7 mouse cellular contexts compared by ENCODE assay signal in the genomic region with DNA sequence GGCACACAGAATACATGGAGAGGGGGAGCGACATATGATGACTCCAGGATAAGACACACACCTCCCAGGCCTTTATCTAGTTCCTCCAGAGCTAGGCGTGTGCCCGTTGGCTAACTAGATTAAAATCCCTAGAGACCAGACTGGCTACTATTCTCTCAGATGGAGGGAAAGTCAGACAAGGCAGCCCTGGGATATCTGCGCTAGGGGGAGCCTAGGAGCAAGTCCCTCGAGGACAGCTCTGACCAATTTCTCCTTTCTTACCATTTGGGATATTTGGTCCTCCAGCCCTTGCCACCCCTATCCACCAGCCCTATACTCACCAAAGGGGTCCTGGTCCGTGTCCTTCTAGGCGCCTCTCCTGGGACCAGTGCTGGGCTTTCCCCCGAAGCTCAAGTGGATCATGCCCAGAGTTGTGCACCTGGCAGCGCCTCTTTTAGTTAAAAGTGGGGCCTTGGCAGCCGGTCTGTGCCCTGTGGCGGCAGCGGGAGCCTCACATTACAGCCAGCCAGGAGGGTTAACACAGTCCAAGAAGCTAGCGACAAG. TPM values are rescaled to one million over a fixed set of nuclear protein-coding genes. Genes with fewer than 3 reads are reported as not detected.
A peak's percentile ranks its signal among the peaks of the same experiment; 100 is the strongest.
DNase-seq lines count a peak whose midpoint lies in the region; ATAC-seq and TF ChIP-seq lines count a peak whose summit lies in the region.

No protein-coding gene starts in this region.

- H3K36me3 ChIP-seq in MEL (ENCODE audit: control insufficient read depth in 1 of 2, insufficient read depth in 2 of 2, low read length in 2 of 2), result peaks cover 0 to 9% of the 10 kb centered on the region in 2 experiments; a peak in 2 of 4 replicates
- H3K36me3 ChIP-seq in lung, embryonic 16.5 days (ENCODE audit: control insufficient read depth, insufficient read depth, low read length), result no peaks in the 10 kb centered on the region

- peak; percentile 38 for ATAC-seq in granulocyte monocyte progenitor cell, adult 5-6 weeks (replicated peaks; ENCODE audit: poor library complexity, severe bottlenecking)
- ATAC-seq in lung, embryonic 16.5 days (ENCODE audit: low read depth), result peak; percentile 43

- H3K9me3 ChIP-seq in MEL (replicated peaks; ENCODE audit: insufficient read depth, low read length), result no peaks in the 10 kb centered on the region
- H3K9me3 ChIP-seq in lung, embryonic 16.5 days (ENCODE audit: control insufficient read depth, low read length), result no peaks in the 10 kb centered on the region

- no peak overlapping the region for H3K4me3 ChIP-seq in MEL (ENCODE audit: control insufficient read depth in 1 of 2, insufficient read depth in 1 of 2, low read depth in 2 of 2, low read length in 2 of 2)
- no peak overlapping the region for H3K4me3 ChIP-seq in cortical plate, adult 2 months (ENCODE audit: insufficient read depth, low read length)
- peak overlapping the region; percentile 47 for H3K4me3 ChIP-seq in lung, embryonic 16.5 days (ENCODE audit: low read length)

- TF ChIP-seq RAD21 in MEL (IDR thresholded peaks at IDR 0.05; ENCODE audit: low read depth, low read length), result peak; percentile 59

- peak; percentile 55 to 76 (median 65) for TF ChIP-seq CTCF in MEL (IDR thresholded peaks at IDR 0.05 in 2 of 3, conservative IDR thresholded peaks at IDR 0.05 in 1 of 3; ENCODE audit: control insufficient read depth in 1 of 3, insufficient read depth in 1 of 3, low read depth in 2 of 3, low read length in 3 of 3, poor library complexity in 1 of 3, severe bottlenecking in 1 of 3)
- peak; percentile 59 for TF ChIP-seq CTCF in cortical plate, adult 2 months (IDR thresholded peaks at IDR 0.05; ENCODE audit: extremely low read depth, insufficient read depth, low read length)

- H3K4me1 ChIP-seq in MEL (ENCODE audit: control insufficient read depth in 1 of 2, insufficient read depth in 2 of 2, low read length in 2 of 2), result peaks cover 0 to 18% of the 10 kb centered on the region in 2 experiments; a peak in 2 of 4 replicates
- peaks cover 1% of the 10 kb centered on the region; the same call in 1 of the 2 replicates for H3K4me1 ChIP-seq in cortical plate, adult 2 months (ENCODE audit: control insufficient read depth, insufficient read depth, low read length)
- H3K4me1 ChIP-seq in lung, embryonic 16.5 days (replicated peaks; ENCODE audit: control insufficient read depth, insufficient read depth, low read length), result peaks cover 15% of the 10 kb centered on the region

- TF ChIP-seq EP300 in MEL (IDR thresholded peaks at IDR 0.05; ENCODE audit: low read depth in 1 of 2, low read length in 2 of 2), result peak; percentile 94 to 97

- DNase-seq in A20 (ENCODE audit: low read depth, low spot score) (peak; percentile 21), MEL (ENCODE audit: low read depth, low spot score) (peak; percentile 90)
- peak; percentile 50 to 70 for DNase-seq in kidney, adult 8-10 months
- peak; percentile 55 for DNase-seq in right cerebral cortex, postnatal 4 days

- H3K27me3 ChIP-seq in MEL (ENCODE audit: control insufficient read depth in 1 of 2, insufficient read depth in 2 of 2, low read length in 2 of 2), result no peaks in the 10 kb centered on the region
- peaks cover 26% of the 10 kb centered on the region for H3K27me3 ChIP-seq in lung, embryonic 16.5 days (ENCODE audit: control insufficient read depth, insufficient read depth, low read depth, low read length)

- H3K79me2 ChIP-seq in MEL (ENCODE audit: control insufficient read depth, insufficient read depth, low read length, poor library complexity), result no peaks in the 10 kb centered on the region

- peak overlapping the region; percentile 66 for H3K4me2 ChIP-seq in lung, embryonic 16.5 days (ENCODE audit: low read depth, low read length)

- peak overlapping the region; percentile 54; the same call in 1 of the 2 replicates for H3K9ac ChIP-seq in MEL (ENCODE audit: control insufficient read depth, low read depth, low read length, poor library complexity, severe bottlenecking)
- H3K9ac ChIP-seq in lung, embryonic 16.5 days (ENCODE audit: low read length), result peak overlapping the region; percentile 41

- no peak for TF ChIP-seq POLR2A in MEL (IDR thresholded peaks at IDR 0.05; ENCODE audit: control insufficient read depth in 1 of 2, insufficient read depth in 1 of 2, low read depth in 1 of 2, low read length in 2 of 2, poor library complexity in 1 of 2)
- no peak for TF ChIP-seq POLR2A in cortical plate, adult 2 months (IDR thresholded peaks at IDR 0.05; ENCODE audit: extremely low read depth, insufficient read depth, low read length)

- WGBS in lung, embryonic 16.5 days, result 3% methylated on average over 13 of the region's 13 CpGs

- peak overlapping the region; percentile 48 for H3K27ac ChIP-seq in MEL (ENCODE audit: control insufficient read depth, low read depth, low read length)
- no peak overlapping the region for H3K27ac ChIP-seq in cortical plate, adult 2 months (ENCODE audit: insufficient read depth, low read length)
- H3K27ac ChIP-seq in lung, embryonic 16.5 days (ENCODE audit: low read length), result peak overlapping the region; percentile 4

TF ChIP-seq in MEL, 35 proteins besides CTCF, POLR2A, EP300 and RAD21 (continues in another document):
- no peak for TF ChIP-seq MEF2A (IDR thresholded peaks at IDR 0.05; ENCODE audit: extremely low read depth, insufficient replicate concordance, low read depth, low read length, poor library complexity, severe bottlenecking)
- 0 out of 2 replicates have a peak, but pooled peaks have one; percentile 22 for TF ChIP-seq MYC (IDR thresholded peaks at IDR 0.05; ENCODE audit: low read depth, low read length)
- TF ChIP-seq MYB (IDR thresholded peaks at IDR 0.05; ENCODE audit: low read depth, low read length), result peak; percentile 53; the same call in 1 of the 2 replicates
- no peak for TF ChIP-seq CHD2 (IDR thresholded peaks at IDR 0.05; ENCODE audit: low read length)
- TF ChIP-seq MXI1 (IDR thresholded peaks at IDR 0.05; ENCODE audit: low read depth, low read length), result peak; percentile 61; the same call in 1 of the 2 replicates
- no peak for TF ChIP-seq USF2 (IDR thresholded peaks at IDR 0.05; ENCODE audit: borderline replicate concordance in 1 of 2, insufficient read depth in 1 of 2, low read depth in 1 of 2, low read length in 2 of 2)
- TF ChIP-seq BHLHE40 (IDR thresholded peaks at IDR 0.05; ENCODE audit: borderline replicate concordance, low read depth, low read length), result peak; percentile 62; the same call in 1 of the 2 replicates
- TF ChIP-seq E2F4 (IDR thresholded peaks at IDR 0.05; ENCODE audit: borderline replicate concordance, low read depth, low read length), result no peak
- TF ChIP-seq ELF1 (IDR thresholded peaks at IDR 0.05; ENCODE audit: low read depth, low read length), result no peak
- peak; percentile 77 for TF ChIP-seq MAX (IDR thresholded peaks at IDR 0.05; ENCODE audit: low read length)
- no peak for TF ChIP-seq KAT2A (conservative IDR thresholded peaks at IDR 0.05; ENCODE audit: low read depth, low read length)

RNA-seq across cellular contexts. Expression of a gene that starts 0.8 kb away (rescaled TPM):
- 0.08 TPM in 1 of 2 replicates, not detected in the other for total RNA-seq in MEL (2012; rRNA removed)
- polyA plus RNA-seq in MEL (2012; ENCODE audit: insufficient read depth in 1 of 2, insufficient read length in 2 of 2, low read depth in 1 of 2, low replicate concordance in 2 of 2, missing spikeins in 1 of 2), result under 1 TPM in 1 of 2 experiments, not detected in 1; 0.21 TPM
- 0.65 and 0.78 TPM in 2 replicates for polyA plus RNA-seq in cortical plate, adult 2 months (2012; rRNA removed)
- total RNA-seq in granulocyte monocyte progenitor cell, adult 5-6 weeks (2014; fragmentation: Nextera tagmentation), result not detected in 2 replicates
- total RNA-seq in granulocyte monocyte progenitor cell, adult 5-6 weeks (2017), result not detected in 2 replicates
- polyA plus RNA-seq in lung, embryonic 16.5 days (2015; fragmentation: Nextera tagmentation; extraction: Ambion mirVana), result 3.2 and 3.7 TPM in 2 replicates

RNA-seq across cellular contexts. Expression of a gene that starts 14.0 kb away (rescaled TPM):
- total RNA-seq in MEL (2012; rRNA removed), result 38.1 and 39.5 TPM in 2 replicates
- 10 to 100 TPM in 1 of 2 experiments, not detected in 1; 88.0 TPM for polyA plus RNA-seq in MEL (2012; ENCODE audit: insufficient read depth in 1 of 2, insufficient read length in 2 of 2, low read depth in 1 of 2, low replicate concordance in 2 of 2, missing spikeins in 1 of 2)
- 124 and 127 TPM in 2 replicates for polyA plus RNA-seq in cortical plate, adult 2 months (2012; rRNA removed)
- total RNA-seq in granulocyte monocyte progenitor cell, adult 5-6 weeks (2014; fragmentation: Nextera tagmentation), result 30.4 and 38.6 TPM in 2 replicates
- total RNA-seq in granulocyte monocyte progenitor cell, adult 5-6 weeks (2017), result 7.2 and 10.0 TPM in 2 replicates
- 41.5 and 44.4 TPM in 2 replicates for polyA plus RNA-seq in lung, embryonic 16.5 days (2015; fragmentation: Nextera tagmentation; extraction: Ambion mirVana)

RNA-seq across cellular contexts. Expression of a gene that starts 36.9 kb away (rescaled TPM):
- total RNA-seq in MEL (2012; rRNA removed), result 24.7 and 27.2 TPM in 2 replicates
- 10 to 100 TPM in 1 of 2 experiments, not detected in 1; 25.2 TPM for polyA plus RNA-seq in MEL (2012; ENCODE audit: insufficient read depth in 1 of 2, insufficient read length in 2 of 2, low read depth in 1 of 2, low replicate concordance in 2 of 2, missing spikeins in 1 of 2)
- polyA plus RNA-seq in cortical plate, adult 2 months (2012; rRNA removed), result 13.8 and 14.4 TPM in 2 replicates
- total RNA-seq in granulocyte monocyte progenitor cell, adult 5-6 weeks (2014; fragmentation: Nextera tagmentation), result 13.3 and 15.6 TPM in 2 replicates
- total RNA-seq in granulocyte monocyte progenitor cell, adult 5-6 weeks (2017), result 8.9 and 9.6 TPM in 2 replicates
- 16.2 and 17.9 TPM in 2 replicates for polyA plus RNA-seq in lung, embryonic 16.5 days (2015; fragmentation: Nextera tagmentation; extraction: Ambion mirVana)

RNA-seq across cellular contexts. Expression of a gene that starts 41.6 kb away (rescaled TPM):
- 227 and 286 TPM in 2 replicates for total RNA-seq in MEL (2012; rRNA removed)
- 100 to 1,000 TPM in 1 of 2 experiments, not detected in 1; 343 TPM for polyA plus RNA-seq in MEL (2012; ENCODE audit: insufficient read depth in 1 of 2, insufficient read length in 2 of 2, low read depth in 1 of 2, low replicate concordance in 2 of 2, missing spikeins in 1 of 2)
- polyA plus RNA-seq in cortical plate, adult 2 months (2012; rRNA removed), result 800 and 801 TPM in 2 replicates
- 253 and 300 TPM in 2 replicates for total RNA-seq in granulocyte monocyte progenitor cell, adult 5-6 weeks (2014; fragmentation: Nextera tagmentation)
- total RNA-seq in granulocyte monocyte progenitor cell, adult 5-6 weeks (2017), result 97.8 and 111 TPM in 2 replicates
- 180 and 204 TPM in 2 replicates for polyA plus RNA-seq in lung, embryonic 16.5 days (2015; fragmentation: Nextera tagmentation; extraction: Ambion mirVana)

RNA-seq across cellular contexts. Expression of a gene that starts 45.5 kb away (rescaled TPM):
- 0.08 TPM in 1 of 2 replicates, not detected in the other for total RNA-seq in MEL (2012; rRNA removed)
- under 1 TPM in 1 of 2 experiments, not detected in 1; 0.19 TPM for polyA plus RNA-seq in MEL (2012; ENCODE audit: insufficient read depth in 1 of 2, insufficient read length in 2 of 2, low read depth in 1 of 2, low replicate concordance in 2 of 2, missing spikeins in 1 of 2)
- 119 and 122 TPM in 2 replicates for polyA plus RNA-seq in cortical plate, adult 2 months (2012; rRNA removed)
- 0.73 TPM in 1 of 2 replicates, not detected in the other for total RNA-seq in granulocyte monocyte progenitor cell, adult 5-6 weeks (2014; fragmentation: Nextera tagmentation)
- total RNA-seq in granulocyte monocyte progenitor cell, adult 5-6 weeks (2017), result 0.04 TPM in 1 of 2 replicates, not detected in the other
- polyA plus RNA-seq in lung, embryonic 16.5 days (2015; fragmentation: Nextera tagmentation; extraction: Ambion mirVana), result 10.6 and 12.0 TPM in 2 replicates

Comparison
In these comparisons a context has a peak if more than half of its experiments do, and no peak if none do; other contexts are left out.
1. DNase-seq: peak in every context shown above with its lines; median percentile 90 in MEL; 60 in kidney, adult 8-10 months; 55 in right cerebral cortex, postnatal 4 days; 21 in A20.